Mouse (Mus musculus) kidney, adult 18-20 months (tissue): ENCODE measurements at regions not wholly inside any gene's neighbourhood (a gene's known extent, or its start where the extent isn't known, plus 50 kb on each side); places are given as distances from the start of the nearest gene placed in this dataset.

Source experiments
- DNase-seq: peaks from one replicate; pipeline ENCODE4 v3.0.0; 2021

DNA sequence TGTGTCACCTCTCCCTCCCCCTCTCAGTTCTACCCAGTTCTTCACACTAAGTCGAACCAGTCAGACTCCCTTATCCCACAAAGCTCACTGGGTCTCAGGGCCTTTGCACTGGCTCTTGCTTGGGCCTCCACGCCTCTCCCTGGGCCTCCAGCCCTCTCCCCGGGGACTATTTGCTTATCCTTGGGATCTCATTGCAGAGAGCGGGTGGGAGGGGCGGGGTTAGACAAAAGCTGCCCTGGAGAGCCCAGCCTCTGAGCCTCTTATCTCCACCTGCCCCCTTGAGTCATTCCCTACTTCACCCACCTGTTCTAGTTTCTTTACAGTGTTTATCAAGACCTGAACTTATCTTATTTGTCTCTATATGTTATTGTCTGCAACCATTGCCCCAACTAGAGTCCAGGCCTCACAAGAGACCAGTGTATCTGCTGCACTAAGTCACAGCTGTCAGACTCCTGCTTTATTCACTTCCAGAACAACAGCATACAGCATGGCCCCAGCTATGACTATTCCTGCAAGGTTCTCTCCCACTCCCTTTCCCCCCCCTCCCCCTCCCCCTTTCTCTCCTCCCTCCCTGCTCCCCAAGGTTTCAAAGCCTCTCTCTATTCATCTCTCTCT, 450.7 kb downstream of the Wdr11 start:
- no peak for DNase-seq

DNA sequence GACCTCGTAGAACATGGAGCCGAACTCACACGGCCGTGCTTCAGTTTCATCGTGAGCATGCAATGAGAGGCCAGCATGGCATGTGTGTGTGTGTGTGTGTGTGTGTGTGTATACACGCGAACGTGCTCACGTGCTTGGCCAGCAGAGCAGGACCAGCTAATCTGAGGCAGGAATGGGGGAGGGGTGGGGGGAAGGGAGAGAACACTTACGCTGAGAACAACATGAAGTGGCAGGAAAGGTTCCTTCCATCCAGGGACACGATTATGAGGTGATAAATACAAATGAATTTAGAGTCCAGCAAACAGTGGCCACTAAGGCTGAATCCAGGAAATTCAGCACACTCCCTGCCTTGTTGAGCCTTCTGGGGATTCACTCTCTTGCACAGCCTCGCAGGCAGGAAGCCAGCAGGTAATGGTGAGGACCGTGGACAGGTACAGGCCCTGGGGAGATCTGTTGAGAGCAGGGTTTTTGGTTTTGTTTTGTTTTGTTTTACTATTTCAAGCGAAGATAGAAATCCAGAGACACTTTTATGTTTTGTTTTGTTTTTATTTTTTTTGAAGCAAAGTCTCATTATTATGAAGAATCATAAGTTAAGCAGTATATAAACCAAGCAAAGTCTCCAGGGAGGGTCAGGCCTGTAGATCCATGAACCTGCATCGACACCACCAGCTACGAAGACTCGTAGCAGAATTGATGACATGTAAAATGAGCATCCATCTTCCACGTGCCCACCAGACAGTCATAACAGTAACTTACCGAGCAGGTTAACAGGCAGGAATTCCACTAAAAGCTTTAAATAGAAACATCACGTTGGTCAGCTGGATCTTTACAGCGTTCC, 452.0 kb downstream of the Wdr11 start:
- no peak for DNase-seq

- DNase-seq, result no peak
These were observed 452.5 kb downstream of the Wdr11 start for GRCm38 (mm10) chr7:130044235-130044553.

GRCm38 (mm10) chr7:130044581-130044980, 452.9 kb downstream of the Wdr11 start:
- no peak for DNase-seq

DNA sequence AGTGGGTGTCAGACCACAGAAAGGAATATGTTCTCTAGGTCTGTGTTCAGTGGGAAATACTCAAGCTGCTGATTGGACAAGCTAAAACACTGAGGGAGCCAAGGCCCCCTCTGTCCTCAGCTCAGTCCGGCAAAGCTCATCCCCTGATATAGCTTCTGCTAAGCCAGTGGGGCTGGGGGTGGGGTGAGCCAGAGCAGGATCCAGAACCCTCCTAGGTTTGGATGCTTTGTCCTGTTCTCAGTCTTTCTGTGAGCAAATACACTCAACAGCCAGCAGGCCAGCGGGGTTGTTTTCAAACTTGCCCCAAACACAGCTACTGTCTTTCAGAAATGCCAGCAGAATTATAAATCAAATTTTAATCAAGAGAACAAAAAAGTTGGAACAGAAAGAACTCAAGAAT, 454.4 kb downstream of the Wdr11 start:
- DNase-seq, result no peak

- DNase-seq, result no peak
These were observed 455.8 kb downstream of the Wdr11 start for GRCm38 (mm10) chr7:130047293-130048034.

DNA sequence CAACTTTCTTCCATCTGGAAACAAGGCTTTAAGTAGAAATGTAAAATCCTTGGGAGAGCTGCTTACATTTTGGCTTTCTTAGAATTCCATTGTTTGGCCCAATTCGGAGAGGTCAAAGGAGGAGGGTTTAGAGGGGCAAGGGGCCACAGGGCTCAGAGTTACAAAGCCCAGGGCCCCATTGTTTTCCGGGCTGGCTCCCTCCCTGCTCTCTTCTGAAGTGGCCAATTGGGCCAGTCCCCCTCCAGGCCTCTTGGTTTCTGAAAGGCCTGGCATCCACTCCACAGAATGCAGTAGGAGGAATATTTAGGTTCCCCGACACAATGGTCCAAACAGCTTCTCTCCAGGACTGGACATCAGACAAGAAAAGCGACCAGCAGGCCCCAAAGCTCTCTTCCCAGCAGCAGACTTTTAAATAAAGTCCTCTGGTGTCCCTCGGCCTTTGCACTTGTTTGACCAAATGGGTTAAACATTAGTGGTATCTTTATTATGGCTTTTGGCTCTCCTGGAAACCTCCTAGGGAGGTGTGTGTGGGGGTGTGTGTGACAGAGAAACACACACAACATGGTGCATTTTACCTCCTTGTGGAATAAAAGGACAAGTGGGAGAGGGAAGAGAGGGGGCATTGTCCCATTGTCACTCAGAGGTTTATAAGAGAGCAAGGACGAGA, 456.6 kb downstream of the Wdr11 start:
- peak; percentile 9 for DNase-seq

DNA sequence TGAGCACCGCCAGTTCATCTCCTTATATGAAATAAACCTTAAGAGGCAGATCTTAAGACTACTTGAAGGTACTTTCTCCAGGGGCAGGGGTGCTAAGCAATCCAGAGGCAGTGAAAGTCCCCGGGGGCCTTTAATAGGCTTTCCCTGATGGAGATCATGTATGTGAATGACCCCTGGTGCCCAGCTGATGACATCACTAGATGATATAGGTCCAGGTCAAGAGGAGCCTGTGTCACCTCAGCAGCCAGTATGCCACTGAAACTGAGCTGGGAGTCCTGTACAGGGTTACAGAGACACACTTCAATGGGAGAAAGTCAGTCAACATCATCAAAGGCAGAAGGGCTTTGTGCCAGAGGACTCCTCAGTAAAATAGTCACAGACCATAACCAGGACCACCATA, 457.8 kb downstream of the Wdr11 start:
- no peak for DNase-seq

DNA sequence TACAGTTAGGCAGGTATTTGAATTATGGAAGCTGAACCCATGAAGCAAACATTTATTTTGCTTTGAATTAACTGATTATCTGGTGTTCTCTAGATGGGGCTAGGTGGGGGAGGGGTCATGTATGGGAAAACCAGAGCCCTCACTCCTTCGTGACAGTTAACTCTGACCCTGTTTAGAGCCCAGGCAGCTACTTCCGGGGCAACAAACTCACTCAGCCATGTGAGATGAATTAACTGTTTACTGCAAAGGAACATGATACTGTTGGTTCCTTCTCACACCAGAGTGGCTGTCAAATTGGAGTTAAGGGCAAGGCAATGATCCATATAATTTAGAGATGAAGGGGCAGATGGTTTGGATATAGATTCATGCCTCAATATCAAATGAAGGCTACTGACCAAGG, 458.5 kb downstream of the Wdr11 start:
- DNase-seq, result no peak

GRCm38 (mm10) chr7:130052376-130052775, 460.7 kb downstream of the Wdr11 start:
- DNase-seq, result no peak

DNA sequence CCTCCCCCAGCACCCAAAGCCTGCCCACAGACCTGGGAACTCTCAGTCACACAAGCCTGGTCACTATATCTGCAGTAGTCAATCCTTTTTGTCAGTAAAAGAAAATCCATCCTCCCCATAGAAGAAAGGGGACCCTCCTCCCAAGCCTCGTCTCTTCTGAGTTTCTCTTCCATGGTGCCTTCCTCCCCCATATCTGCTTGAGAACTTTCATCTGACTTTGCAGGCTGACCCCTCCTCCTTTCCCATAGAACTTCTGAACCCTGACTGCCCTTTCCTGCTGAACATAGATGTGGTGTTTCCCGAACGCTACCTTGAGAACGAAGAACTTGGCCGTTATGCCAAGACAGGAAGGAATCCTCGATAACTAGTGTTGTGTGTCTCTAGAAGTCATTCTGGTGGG, 462.5 kb downstream of the Ate1 start:
- no peak for DNase-seq

GRCm38 (mm10) chr7:130058267-130058666, 461.9 kb downstream of the Ate1 start:
- DNase-seq, result no peak

GRCm38 (mm10) chr7:130059684-130060607, 460.2 kb downstream of the Ate1 start:
- no peak for DNase-seq

- no peak for DNase-seq
These were observed 455.7 kb downstream of the Ate1 start for GRCm38 (mm10) chr7:130064500-130064899.

- no peak for DNase-seq
These were observed 451.9 kb downstream of the Ate1 start for GRCm38 (mm10) chr7:130068316-130068715.

DNA sequence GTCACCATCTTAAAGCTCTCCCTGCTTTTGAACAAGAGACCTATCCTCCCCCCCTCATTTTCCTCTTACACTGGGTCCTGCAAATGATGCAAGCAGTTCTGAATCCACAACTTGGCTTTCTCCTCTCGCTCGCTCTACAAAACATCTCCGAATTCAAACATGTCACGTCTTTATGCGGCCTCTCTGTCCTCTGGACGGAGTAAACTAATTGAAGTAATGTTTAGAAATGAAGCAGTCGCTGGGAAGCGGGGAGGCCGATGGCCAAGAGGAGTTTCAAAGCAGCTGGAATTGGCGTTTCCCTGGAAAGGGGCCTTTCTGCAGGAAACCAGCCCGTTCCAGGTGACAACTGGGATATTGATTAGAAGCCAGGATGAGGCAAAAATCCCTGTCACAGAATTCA, 446.8 kb downstream of the Ate1 start:
- DNase-seq, result no peak

GRCm38 (mm10) chr7:130073890-130074819, 446.0 kb downstream of the Ate1 start:
- DNase-seq, result no peak

GRCm38 (mm10) chr7:130082662-130083061, 437.5 kb downstream of the Ate1 start:
- DNase-seq, result no peak

DNA sequence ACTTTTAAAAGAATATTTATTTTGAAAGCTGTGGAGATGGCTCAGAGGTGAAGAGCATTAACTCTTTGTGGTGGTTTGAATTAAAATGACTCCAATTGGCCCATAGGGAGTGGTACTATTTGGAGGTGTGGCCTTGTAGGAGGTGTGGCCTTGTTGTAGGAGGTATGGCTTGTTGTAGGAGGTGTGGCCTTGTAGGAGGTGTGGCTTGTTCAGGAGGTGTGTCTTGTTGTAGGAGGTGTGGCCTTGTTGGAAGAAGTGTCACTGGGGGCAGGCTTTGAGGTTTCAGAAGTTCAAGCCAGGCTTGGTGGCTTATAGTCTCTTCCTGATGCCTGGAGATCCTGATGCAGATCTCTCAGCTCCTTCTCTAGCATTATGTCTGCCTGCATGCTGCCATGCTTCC, 434.5 kb downstream of the Ate1 start:
- no peak for DNase-seq

DNA sequence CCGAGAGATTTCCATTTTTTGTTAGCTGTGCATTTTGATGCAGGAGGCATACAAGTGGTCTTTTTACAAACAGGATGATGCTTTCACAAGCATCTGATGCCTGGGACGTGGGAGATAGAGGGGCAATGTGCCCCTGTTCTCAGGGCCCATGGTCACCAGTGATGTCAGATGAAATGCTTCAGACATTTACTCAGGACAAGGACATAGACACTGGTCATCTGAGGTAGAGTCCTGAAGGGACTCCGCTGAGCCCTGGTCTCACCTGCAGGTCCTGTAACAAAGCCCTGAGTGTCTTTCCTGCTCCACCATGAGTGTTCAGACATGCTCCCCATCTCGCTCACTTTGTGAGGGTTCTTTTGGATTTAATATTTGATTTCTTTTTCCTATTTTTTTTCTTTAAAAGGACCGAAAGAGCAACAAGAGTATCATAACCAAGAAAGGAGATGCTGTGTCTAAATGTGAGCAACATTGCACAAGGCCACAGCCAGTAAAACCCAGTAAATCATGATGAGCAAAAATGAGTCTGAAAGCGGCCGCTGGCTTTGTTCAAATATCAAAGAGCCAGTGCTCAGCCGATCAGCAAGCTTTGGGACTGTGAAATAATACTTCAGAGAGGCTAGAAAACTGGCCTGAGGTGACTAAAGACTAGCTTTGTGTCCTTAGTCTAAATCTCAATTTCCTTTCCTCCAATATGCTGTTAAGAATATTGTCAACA, 430.1 kb downstream of the Ate1 start:
- no peak for DNase-seq

DNA sequence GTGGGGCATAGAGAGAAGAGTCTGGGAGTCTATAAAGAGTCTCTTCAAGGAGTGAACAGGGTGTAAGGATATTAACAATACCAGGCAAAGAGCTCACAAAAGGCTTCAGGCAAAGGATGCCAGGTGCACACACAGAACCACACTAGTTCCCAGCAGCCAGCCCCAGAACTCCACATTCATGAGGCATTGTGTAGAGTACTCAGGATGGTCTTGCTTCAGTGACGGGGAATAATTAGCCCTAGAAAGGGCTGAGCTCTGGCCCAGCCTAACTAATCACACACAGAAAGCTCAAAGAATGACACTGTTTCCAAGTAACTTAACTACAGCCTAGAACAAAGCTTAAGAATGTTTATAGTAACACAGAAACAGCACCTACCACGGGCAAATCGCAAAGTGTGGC, 428.2 kb downstream of the Ate1 start:
- no peak for DNase-seq
